Mouse (Mus musculus) cortical plate, adult 2 months (tissue): ENCODE measurements around the gene App.

Source experiments
- CTCF ChIP-seq: fragments of 200-500 bp; IDR thresholded peaks from 2 replicates; pipeline ENCODE4 v1.5.1; 2011; ENCODE audit warnings: mild to moderate bottlenecking, control low read depth, low read length; ENCODE audit not compliant: insufficient read depth; ENCODE audit errors: extremely low read depth
- POLR2A ChIP-seq: fragments of 200-500 bp; IDR thresholded peaks from 2 replicates; pipeline ENCODE4 v1.6.1; 2011; ENCODE audit warnings: mild to moderate bottlenecking, low read length, control low read depth; ENCODE audit not compliant: insufficient read depth; ENCODE audit errors: extremely low read depth

GRCm38 (mm10) chr16:85215173-85215572 lies 41.6 kb upstream of the App start:
- no peak for TF ChIP-seq CTCF
- no peak for TF ChIP-seq POLR2A
